20 mouse cellular contexts compared by ENCODE assay signal in genomic region chr13:54714393-54714792, GRCm38 (mm10). TPM values are rescaled to one million over a fixed set of nuclear protein-coding genes. Genes with fewer than 3 reads are reported as not detected.
DNase-seq lines count a peak whose midpoint lies in the region; ATAC-seq and TF ChIP-seq lines count a peak whose summit lies in the region.
"Had no signal": no experiment of that assay in that cellular context is flagged by ENCODE, and none has a peak within 500 bp of the region (broad histone marks: within the 10 kb centered on the region; RNA-seq: fewer than 3 reads in every experiment).

No protein-coding gene starts in this region.

- 52% methylated on average over 4 of the region's 4 CpGs for WGBS in forebrain, postnatal 0 days
- 42% methylated on average over 4 of the region's 4 CpGs for WGBS in forebrain, embryonic 15.5 days
- 43% methylated on average over 4 of the region's 4 CpGs for WGBS in lung, embryonic 14.5 days
- WGBS in kidney, embryonic 16.5 days, result 40% methylated on average over 4 of the region's 4 CpGs
- 37% methylated on average over 4 of the region's 4 CpGs for WGBS in heart, embryonic 11.5 days (ENCODE audit: insufficient replicate concordance)

- H3K27me3 ChIP-seq in forebrain, postnatal 0 days (ENCODE audit: insufficient read depth, low read length), result no peaks in the 10 kb centered on the region
- 0 out of 2 replicates have a peak, but pooled peaks cover 5% of the 10 kb centered on the region for H3K27me3 ChIP-seq in forebrain, embryonic 15.5 days
- no peaks in the 10 kb centered on the region for H3K27me3 ChIP-seq in lung, embryonic 14.5 days (ENCODE audit: insufficient read depth, low read length)
- peaks cover 23% of the 10 kb centered on the region for H3K27me3 ChIP-seq in E14TG2a.4 (ENCODE audit: insufficient read depth, low read length)
- no peaks in the 10 kb centered on the region for H3K27me3 ChIP-seq in kidney, embryonic 16.5 days (ENCODE audit: insufficient read depth, low read length)
- peaks cover 6% of the 10 kb centered on the region for H3K27me3 ChIP-seq in heart, embryonic 11.5 days (ENCODE audit: control insufficient read depth, insufficient read depth, low read length)

- TF ChIP-seq CTCF in forebrain, postnatal 0 days (IDR thresholded peaks at IDR 0.05; ENCODE audit: low read depth), result peak; percentile 41; the same call in 1 of the 2 replicates
- 0 out of 2 replicates have a peak, but pooled peaks have one; percentile 26 for TF ChIP-seq CTCF in lung, embryonic 14.5 days (IDR thresholded peaks at IDR 0.05; ENCODE audit: low read depth)
- peak; percentile 65 for TF ChIP-seq CTCF in E14TG2a.4 (conservative IDR thresholded peaks at IDR 0.05; ENCODE audit: low read length)
- TF ChIP-seq CTCF in brain, embryonic 14.5 days (IDR thresholded peaks at IDR 0.05; ENCODE audit: borderline replicate concordance, extremely low read depth, insufficient read depth, insufficient read length), result peak; percentile 28; the same call in 1 of the 2 replicates

- no peaks in the 10 kb centered on the region for H3K9me3 ChIP-seq in forebrain, postnatal 0 days (ENCODE audit: low read length)
- no peaks in the 10 kb centered on the region for H3K9me3 ChIP-seq in forebrain, embryonic 15.5 days
- no peaks in the 10 kb centered on the region for H3K9me3 ChIP-seq in lung, embryonic 14.5 days (ENCODE audit: low read depth, low read length)
- H3K9me3 ChIP-seq in E14TG2a.4 (ENCODE audit: low read length), result peaks cover 10% of the 10 kb centered on the region
- H3K9me3 ChIP-seq in kidney, embryonic 16.5 days (ENCODE audit: low read length), result no peaks in the 10 kb centered on the region
- H3K9me3 ChIP-seq in heart, embryonic 11.5 days (replicated peaks; ENCODE audit: control insufficient read depth, low read length), result no peaks in the 10 kb centered on the region
- H3K9me3 ChIP-seq: embryonic facial prominence, embryonic 12.5 days; neural tube, embryonic 13.5 days had no signal

- TF ChIP-seq POLR2A in brain, embryonic 14.5 days (IDR thresholded peaks at IDR 0.05; ENCODE audit: borderline replicate concordance, extremely low read depth, insufficient read depth, insufficient read length, poor library complexity, severe bottlenecking), result no peak

- H3K4me1 ChIP-seq in forebrain, postnatal 0 days (ENCODE audit: insufficient read depth), result no peaks in the 10 kb centered on the region
- no peaks in the 10 kb centered on the region for H3K4me1 ChIP-seq in forebrain, embryonic 15.5 days
- no peaks in the 10 kb centered on the region for H3K4me1 ChIP-seq in lung, embryonic 14.5 days (ENCODE audit: insufficient read depth)
- peaks cover 23% of the 10 kb centered on the region for H3K4me1 ChIP-seq in E14TG2a.4 (replicated peaks; ENCODE audit: low read depth, low read length)
- H3K4me1 ChIP-seq in kidney, embryonic 16.5 days (ENCODE audit: insufficient read depth, low read length), result no peaks in the 10 kb centered on the region
- no peaks in the 10 kb centered on the region for H3K4me1 ChIP-seq in heart, embryonic 11.5 days (ENCODE audit: control insufficient read depth, insufficient read depth, low read length)
- H3K4me1 ChIP-seq: embryonic facial prominence, embryonic 12.5 days; limb, embryonic 12.5 days had no signal

- no peak overlapping the region for H3K27ac ChIP-seq in forebrain, postnatal 0 days (ENCODE audit: low read depth, low read length)
- no peak overlapping the region for H3K27ac ChIP-seq in forebrain, embryonic 15.5 days (replicated peaks)
- H3K27ac ChIP-seq in lung, embryonic 14.5 days (ENCODE audit: low read depth), result no peak overlapping the region
- H3K27ac ChIP-seq in kidney, embryonic 16.5 days (ENCODE audit: low read length), result no peak overlapping the region
- H3K27ac ChIP-seq in heart, embryonic 11.5 days (ENCODE audit: low read depth, low read length), result no peak overlapping the region
- H3K27ac ChIP-seq: embryonic facial prominence, embryonic 12.5 days; limb, embryonic 12.5 days; neural tube, embryonic 13.5 days had no signal

- ATAC-seq in forebrain, postnatal 0 days, result no peak
- ATAC-seq in forebrain, embryonic 15.5 days (replicated peaks), result no peak
- no peak for ATAC-seq in lung, embryonic 14.5 days (ENCODE audit: insufficient read depth)
- ATAC-seq in kidney, embryonic 16.5 days (ENCODE audit: low FRiP score, low TSS enrichment), result no peak
- ATAC-seq in heart, embryonic 11.5 days (replicated peaks; ENCODE audit: insufficient number of reproducible peaks, low FRiP score, low TSS enrichment), result no peak
- ATAC-seq: forebrain, embryonic 16.5 days had no signal

- DNase-seq in forebrain, postnatal 0 days, result no peak
- no peak for DNase-seq in lung, embryonic 14.5 days
- DNase-seq in lung, postnatal 4 days, result no peak
- DNase-seq in brain, embryonic 14.5 days (ENCODE audit: low read depth), result no peak
- DNase-seq: cerebellum, postnatal 36 days; heart, adult 11 months; heart, postnatal 4 days; kidney, adult 9 months; right cerebral cortex, postnatal 4 days had no signal

- H3K36me3 ChIP-seq in forebrain, postnatal 0 days (ENCODE audit: insufficient read depth), result no peaks in the 10 kb centered on the region
- no peaks in the 10 kb centered on the region for H3K36me3 ChIP-seq in forebrain, embryonic 15.5 days
- no peaks in the 10 kb centered on the region for H3K36me3 ChIP-seq in lung, embryonic 14.5 days (ENCODE audit: insufficient read depth)
- H3K36me3 ChIP-seq in E14TG2a.4 (ENCODE audit: insufficient read depth, low read length), result no peaks in the 10 kb centered on the region
- no peaks in the 10 kb centered on the region for H3K36me3 ChIP-seq in kidney, embryonic 16.5 days (ENCODE audit: insufficient read depth, low read length)
- no peaks in the 10 kb centered on the region for H3K36me3 ChIP-seq in heart, embryonic 11.5 days (ENCODE audit: control insufficient read depth, insufficient read depth, low read length)
- H3K36me3 ChIP-seq: embryonic facial prominence, embryonic 12.5 days; limb, embryonic 12.5 days; neural tube, embryonic 13.5 days had no signal

- H3K4me3 ChIP-seq in forebrain, postnatal 0 days (ENCODE audit: low read depth, low read length), result no peak overlapping the region
- no peak overlapping the region for H3K4me3 ChIP-seq in forebrain, embryonic 15.5 days
- no peak overlapping the region for H3K4me3 ChIP-seq in lung, embryonic 14.5 days (ENCODE audit: low read depth, low read length)
- H3K4me3 ChIP-seq in E14TG2a.4 (replicated peaks; ENCODE audit: low read length), result no peak overlapping the region
- H3K4me3 ChIP-seq in kidney, embryonic 16.5 days (ENCODE audit: low read length), result no peak overlapping the region
- H3K4me3 ChIP-seq in heart, embryonic 11.5 days (ENCODE audit: low read depth, low read length), result no peak overlapping the region
- H3K4me3 ChIP-seq: embryonic facial prominence, embryonic 12.5 days; limb, embryonic 12.5 days; neural tube, embryonic 13.5 days had no signal

- H3K9ac ChIP-seq in forebrain, postnatal 0 days, result no peak overlapping the region
- H3K9ac ChIP-seq in forebrain, embryonic 15.5 days (replicated peaks), result no peak overlapping the region
- H3K9ac ChIP-seq in lung, embryonic 14.5 days, result no peak overlapping the region
- no peak overlapping the region for H3K9ac ChIP-seq in kidney, embryonic 16.5 days (replicated peaks; ENCODE audit: low read length)
- no peak overlapping the region for H3K9ac ChIP-seq in heart, embryonic 11.5 days (ENCODE audit: low read depth, low read length)
- H3K9ac ChIP-seq: embryonic facial prominence, embryonic 12.5 days; limb, embryonic 12.5 days; neural tube, embryonic 13.5 days had no signal

- H3K4me2 ChIP-seq in forebrain, postnatal 0 days (ENCODE audit: low read depth), result no peak overlapping the region
- H3K4me2 ChIP-seq in forebrain, embryonic 15.5 days (replicated peaks), result no peak overlapping the region
- H3K4me2 ChIP-seq in lung, embryonic 14.5 days, result no peak overlapping the region
- no peak overlapping the region for H3K4me2 ChIP-seq in kidney, embryonic 16.5 days (replicated peaks; ENCODE audit: low read depth, low read length)
- no peak overlapping the region for H3K4me2 ChIP-seq in heart, embryonic 11.5 days
- H3K4me2 ChIP-seq: embryonic facial prominence, embryonic 12.5 days; limb, embryonic 12.5 days; neural tube, embryonic 13.5 days had no signal

RNA-seq across cellular contexts. Expression of gene Cdhr2, which starts 13.1 kb away (rescaled TPM):
- total RNA-seq in forebrain, postnatal 0 days (2014; rRNA removed), result 0.76 and 0.85 TPM in 2 replicates
- 0.24 and 0.53 TPM in 2 replicates for polyA plus RNA-seq in forebrain, postnatal 0 days (2015; fragmentation: Nextera tagmentation; extraction: Ambion mirVana)
- polyA plus RNA-seq in forebrain, embryonic 15.5 days (2015; fragmentation: Nextera tagmentation; extraction: Ambion mirVana), result 0.05 and 0.29 TPM in 2 replicates
- 0.04 TPM in 1 of 2 replicates, not detected in the other for polyA plus RNA-seq in lung, embryonic 14.5 days (2014; fragmentation: Nextera tagmentation; extraction: Ambion mirVana)
- 0.05 and 0.16 TPM in 2 replicates for polyA plus RNA-seq in brain, embryonic 14.5 days (2012; rRNA removed)
- polyA plus RNA-seq in kidney, embryonic 16.5 days (2015; fragmentation: Nextera tagmentation; extraction: Ambion mirVana), result 8.6 TPM in 2 replicates
- 0.04 and 0.24 TPM in 2 replicates for polyA plus RNA-seq in heart, embryonic 11.5 days (2014; fragmentation: Nextera tagmentation; extraction: Ambion mirVana)
- total RNA-seq: gastrocnemius, adult 8-10 months; heart, postnatal 4 days had no signal
- polyA plus RNA-seq: heart, embryonic 14.5 days had no signal

RNA-seq across cellular contexts. Expression of gene Rnf44, which starts 20.7 kb away (rescaled TPM):
- total RNA-seq in forebrain, postnatal 0 days (2014; rRNA removed), result 48.5 and 56.3 TPM in 2 replicates
- 42.0 and 50.8 TPM in 2 replicates for polyA plus RNA-seq in forebrain, postnatal 0 days (2015; fragmentation: Nextera tagmentation; extraction: Ambion mirVana)
- polyA plus RNA-seq in forebrain, embryonic 15.5 days (2015; fragmentation: Nextera tagmentation; extraction: Ambion mirVana), result 94.0 and 120 TPM in 2 replicates
- 59.9 and 63.4 TPM in 2 replicates for polyA plus RNA-seq in lung, embryonic 14.5 days (2014; fragmentation: Nextera tagmentation; extraction: Ambion mirVana)
- polyA plus RNA-seq in brain, embryonic 14.5 days (2012; rRNA removed), result 197 and 215 TPM in 2 replicates
- 71.3 and 77.5 TPM in 2 replicates for polyA plus RNA-seq in kidney, embryonic 16.5 days (2015; fragmentation: Nextera tagmentation; extraction: Ambion mirVana)
- polyA plus RNA-seq in heart, embryonic 11.5 days (2014; fragmentation: Nextera tagmentation; extraction: Ambion mirVana), result 70.7 and 75.8 TPM in 2 replicates

RNA-seq across cellular contexts. Expression of gene Gprin1, which starts 35.3 kb away (rescaled TPM):
- total RNA-seq in forebrain, postnatal 0 days (2014; rRNA removed), result 213 and 219 TPM in 2 replicates
- 37.1 and 39.0 TPM in 2 replicates for polyA plus RNA-seq in forebrain, postnatal 0 days (2015; fragmentation: Nextera tagmentation; extraction: Ambion mirVana)
- polyA plus RNA-seq in forebrain, embryonic 15.5 days (2015; fragmentation: Nextera tagmentation; extraction: Ambion mirVana), result 15.6 and 22.5 TPM in 2 replicates
- 0.34 and 0.53 TPM in 2 replicates for polyA plus RNA-seq in lung, embryonic 14.5 days (2014; fragmentation: Nextera tagmentation; extraction: Ambion mirVana)
- polyA plus RNA-seq in brain, embryonic 14.5 days (2012; rRNA removed), result 77.7 and 109 TPM in 2 replicates
- polyA plus RNA-seq in kidney, embryonic 16.5 days (2015; fragmentation: Nextera tagmentation; extraction: Ambion mirVana), result 0.06 and 0.09 TPM in 2 replicates
- 0.13 TPM in 2 replicates for polyA plus RNA-seq in heart, embryonic 11.5 days (2014; fragmentation: Nextera tagmentation; extraction: Ambion mirVana)
- polyA plus RNA-seq: liver, embryonic 16.5 days had no signal

RNA-seq across cellular contexts. Expression of gene Sncb, which starts 52.0 kb away (rescaled TPM):
- 32.7 and 38.1 TPM in 2 replicates for total RNA-seq in forebrain, postnatal 0 days (2014; rRNA removed)
- polyA plus RNA-seq in forebrain, postnatal 0 days (2015; fragmentation: Nextera tagmentation; extraction: Ambion mirVana), result 122 and 137 TPM in 2 replicates
- 23.3 and 25.0 TPM in 2 replicates for polyA plus RNA-seq in forebrain, embryonic 15.5 days (2015; fragmentation: Nextera tagmentation; extraction: Ambion mirVana)
- polyA plus RNA-seq in lung, embryonic 14.5 days (2014; fragmentation: Nextera tagmentation; extraction: Ambion mirVana), result not detected in 2 replicates
- 45.8 and 73.6 TPM in 2 replicates for polyA plus RNA-seq in brain, embryonic 14.5 days (2012; rRNA removed)
- polyA plus RNA-seq in kidney, embryonic 16.5 days (2015; fragmentation: Nextera tagmentation; extraction: Ambion mirVana), result not detected in 2 replicates
- polyA plus RNA-seq in heart, embryonic 11.5 days (2014; fragmentation: Nextera tagmentation; extraction: Ambion mirVana), result 0.27 and 0.59 TPM in 2 replicates
- total RNA-seq: heart, postnatal 4 days had no signal
- polyA plus RNA-seq: heart, embryonic 14.5 days; limb, embryonic 12.5 days; liver, embryonic 16.5 days had no signal

Comparison
In these comparisons a context has a peak if more than half of its experiments do, and no peak if none do; other contexts are left out.
1. RNA of gene Gprin1, which starts 35.3 kb away (polyA plus RNA-seq): 77.7 to 109 TPM in brain, embryonic 14.5 days, 37.1 to 39.0 TPM in forebrain, postnatal 0 days and 15.6 to 22.5 TPM in forebrain, embryonic 15.5 days; 0.34 to 0.53 TPM in lung, embryonic 14.5 days, 0.13 TPM in heart, embryonic 11.5 days and 0.06 to 0.09 TPM in kidney, embryonic 16.5 days; every median in the first group is over 10 times any median in the second.
2. Peak in every context shown above with its lines, with median percentiles within 50 percentile points of each other: CTCF ChIP-seq.